Mouse (Mus musculus) CH12.LX (cell line): ENCODE results near the gene Cdv3.

Experiments used
- BHLHE40 ChIP-seq: IDR thresholded peaks from 2 replicates; pipeline ENCODE4 v1.6.1; 2011; ENCODE audit warnings: mild to moderate bottlenecking, low read depth, low read length, improper control_type of control experiment
- CHD1 ChIP-seq: IDR thresholded peaks from 2 replicates; pipeline ENCODE4 v1.6.1; 2012; ENCODE audit warnings: low read depth, low read length, improper control_type of control experiment, inconsistent platforms
- CTCF ChIP-seq, 2 experiments: IDR thresholded peaks in 1 of 2; conservative IDR thresholded peaks in 1 of 2; 2 replicates each; pipeline ENCODE4 v1.5.1; 2011 to 2012; ENCODE audit warnings: low read depth in 2 of 2, low read length in 2 of 2, improper control_type of control experiment in 1 of 2, inconsistent platforms in 1 of 2, mild to moderate bottlenecking in 1 of 2, moderate library complexity in 1 of 2
- EP300 ChIP-seq: IDR thresholded peaks from 2 replicates; pipeline ENCODE4 v1.6.1; 2011; ENCODE audit warnings: low read length, improper control_type of control experiment
- MYC ChIP-seq: IDR thresholded peaks from 2 replicates; pipeline ENCODE4 v1.6.1; 2011; ENCODE audit warnings: low read depth, mild to moderate bottlenecking, improper control_type of control experiment, low read length
- NELFE ChIP-seq: IDR thresholded peaks from 2 replicates; pipeline ENCODE4 v1.6.1; 2011; ENCODE audit warnings: low read depth, low read length, improper control_type of control experiment
- POLR2A ChIP-seq: IDR thresholded peaks from 2 replicates; pipeline ENCODE4 v1.6.1; 2011; ENCODE audit warnings: low read depth, mild to moderate bottlenecking, improper control_type of control experiment, low read length
- RAD21 ChIP-seq: IDR thresholded peaks from 2 replicates; pipeline ENCODE4 v1.6.1; 2011; ENCODE audit warnings: low read depth, mild to moderate bottlenecking, low read length, improper control_type of control experiment, moderate library complexity
- RCOR1 ChIP-seq: conservative IDR thresholded peaks from 2 replicates; pipeline ENCODE4 v1.6.1; 2012; ENCODE audit warnings: low read depth, mild to moderate bottlenecking, inconsistent platforms, low read length, improper control_type of control experiment
- ZC3H11A ChIP-seq: IDR thresholded peaks from 2 replicates; pipeline ENCODE4 v1.6.1; 2012; ENCODE audit warnings: low read depth, mild to moderate bottlenecking, inconsistent platforms, low read length, improper control_type of control experiment
- ZMIZ1 ChIP-seq: IDR thresholded peaks from 2 replicates; pipeline ENCODE4 v1.6.1; 2012; ENCODE audit warnings: low read depth, mild to moderate bottlenecking, inconsistent platforms, low read length, improper control_type of control experiment
- ZNF384 ChIP-seq: IDR thresholded peaks from 2 replicates; pipeline ENCODE4 v1.6.1; 2012; ENCODE audit warnings: low read depth, low read length, improper control_type of control experiment, inconsistent platforms

DNA sequence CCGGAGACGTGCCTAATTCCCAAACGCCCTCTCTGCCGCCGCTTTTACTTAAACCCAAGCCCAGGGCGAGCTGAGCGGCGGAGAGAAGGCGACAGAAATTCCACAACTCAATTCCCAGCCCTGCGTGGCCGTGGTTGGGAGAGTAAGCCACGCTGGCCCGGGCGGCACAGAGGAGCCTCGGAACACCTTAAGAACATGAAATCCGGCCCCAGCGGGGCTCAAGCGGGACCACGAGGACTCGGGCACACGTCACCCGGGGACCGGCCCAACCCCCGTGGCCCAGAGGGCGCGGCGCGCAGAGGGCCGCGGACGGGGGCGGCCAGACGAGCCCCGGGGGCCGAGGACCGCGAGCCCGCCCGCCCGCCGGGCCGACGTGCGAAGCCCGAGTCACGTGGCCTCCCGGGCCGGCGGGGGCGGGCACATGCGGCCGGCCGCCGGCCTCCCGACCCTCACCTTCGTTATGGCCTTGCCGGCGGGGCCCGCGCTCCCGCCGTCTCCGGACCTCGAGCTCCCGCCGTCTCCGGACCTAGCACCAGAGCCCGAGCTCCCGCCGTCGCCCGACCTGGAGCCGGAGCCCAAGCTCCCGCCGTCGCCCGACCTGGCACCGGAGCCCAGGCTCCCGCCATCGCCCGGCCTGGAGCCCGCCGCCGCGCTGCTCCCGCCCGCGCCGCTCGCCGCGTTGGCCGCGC, 895 bp downstream of the Cdv3 start:
- no peak for TF ChIP-seq RCOR1
- no peak for TF ChIP-seq POLR2A
- TF ChIP-seq ZC3H11A: no peak
- TF ChIP-seq CTCF (conservative IDR thresholded peaks at IDR 0.05 in 1 of 2, IDR thresholded peaks at IDR 0.05 in 1 of 2; ENCODE audit: low read depth in 2 of 2, low read length in 2 of 2): no peak
- TF ChIP-seq RAD21: no peak
- no peak for TF ChIP-seq ZNF384
- no peak for TF ChIP-seq CHD1
- TF ChIP-seq MYC: no peak
- no peak for TF ChIP-seq EP300
- peak; percentile 49; the same call in 1 of the 2 replicates for TF ChIP-seq BHLHE40
- TF ChIP-seq ZMIZ1: no peak
- TF ChIP-seq NELFE: no peak
